Mouse (Mus musculus) CD8-positive naive resting alpha-beta T cell, adult 2 months (primary cell): ENCODE data around the gene Sf3b4.
"Not testable (repeated sequence)": the region's sequence is repeated elsewhere in the genome, so short reads cannot be mapped to it uniquely, and the experiment has no call there.

ENCODE experiments used
- DNase-seq, 2 experiments: peaks; one replicate each; pipeline ENCODE4 v3.0.0; 2022; ENCODE audit warnings: low read depth in 2 of 2, low spot score in 2 of 2

Sf3b4 gene

DNA sequence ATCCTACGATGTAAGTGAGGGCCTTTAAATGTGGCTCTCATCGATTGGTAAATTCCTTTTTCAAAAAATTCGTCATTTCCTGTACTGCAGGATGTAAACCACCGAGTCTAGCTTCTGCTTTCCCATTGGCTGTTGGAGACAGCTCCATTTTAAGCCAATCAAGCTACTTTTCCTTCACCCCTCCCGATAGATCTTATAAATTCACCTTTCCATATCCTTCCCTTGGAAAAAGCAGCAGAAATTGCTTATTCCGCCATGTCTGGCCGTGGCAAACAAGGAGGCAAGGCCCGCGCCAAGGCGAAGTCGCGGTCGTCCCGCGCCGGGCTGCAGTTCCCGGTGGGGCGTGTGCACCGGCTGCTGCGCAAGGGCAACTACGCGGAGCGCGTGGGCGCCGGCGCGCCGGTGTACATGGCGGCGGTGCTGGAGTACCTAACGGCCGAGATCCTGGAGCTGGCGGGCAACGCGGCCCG lies 47.6 kb downstream of the Sf3b4 start, which contains the start of the genes Bola1 and Hist2h2ab:
Bola1 (minus strand) TSS at position 49 of the 470 bp plus-strand sequence.
Hist2h2ab (plus strand) TSS at position 205 of the 470 bp plus-strand sequence.
- peak; percentile 62 to 67 for DNase-seq

DNA sequence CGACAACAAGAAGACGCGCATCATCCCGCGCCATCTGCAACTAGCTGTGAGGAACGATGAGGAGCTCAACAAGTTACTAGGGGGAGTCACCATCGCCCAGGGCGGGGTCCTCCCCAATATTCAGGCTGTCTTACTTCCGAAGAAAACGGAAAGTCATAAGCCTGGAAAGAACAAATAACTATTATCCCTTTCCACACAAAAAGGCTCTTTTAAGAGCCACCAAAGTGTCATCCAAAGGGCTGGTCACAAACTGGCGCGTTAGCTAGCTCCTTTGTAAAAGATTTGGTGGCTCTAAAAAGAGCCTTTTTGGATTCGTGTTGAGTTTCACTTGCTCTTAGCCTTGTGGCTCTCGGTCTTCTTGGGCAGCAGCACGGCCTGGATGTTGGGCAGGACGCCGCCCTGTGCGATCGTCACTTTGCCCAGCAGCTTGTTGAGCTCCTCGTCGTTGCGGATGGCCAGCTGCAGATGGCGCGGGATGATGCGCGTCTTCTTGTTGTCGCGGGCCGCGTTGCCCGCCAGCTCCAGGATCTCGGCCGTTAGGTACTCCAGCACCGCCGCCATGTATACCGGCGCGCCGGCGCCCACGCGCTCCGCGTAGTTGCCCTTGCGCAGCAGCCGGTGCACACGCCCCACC lies 48.1 kb downstream of the Sf3b4 start:
- not testable (repeated sequence) for DNase-seq

DNA sequence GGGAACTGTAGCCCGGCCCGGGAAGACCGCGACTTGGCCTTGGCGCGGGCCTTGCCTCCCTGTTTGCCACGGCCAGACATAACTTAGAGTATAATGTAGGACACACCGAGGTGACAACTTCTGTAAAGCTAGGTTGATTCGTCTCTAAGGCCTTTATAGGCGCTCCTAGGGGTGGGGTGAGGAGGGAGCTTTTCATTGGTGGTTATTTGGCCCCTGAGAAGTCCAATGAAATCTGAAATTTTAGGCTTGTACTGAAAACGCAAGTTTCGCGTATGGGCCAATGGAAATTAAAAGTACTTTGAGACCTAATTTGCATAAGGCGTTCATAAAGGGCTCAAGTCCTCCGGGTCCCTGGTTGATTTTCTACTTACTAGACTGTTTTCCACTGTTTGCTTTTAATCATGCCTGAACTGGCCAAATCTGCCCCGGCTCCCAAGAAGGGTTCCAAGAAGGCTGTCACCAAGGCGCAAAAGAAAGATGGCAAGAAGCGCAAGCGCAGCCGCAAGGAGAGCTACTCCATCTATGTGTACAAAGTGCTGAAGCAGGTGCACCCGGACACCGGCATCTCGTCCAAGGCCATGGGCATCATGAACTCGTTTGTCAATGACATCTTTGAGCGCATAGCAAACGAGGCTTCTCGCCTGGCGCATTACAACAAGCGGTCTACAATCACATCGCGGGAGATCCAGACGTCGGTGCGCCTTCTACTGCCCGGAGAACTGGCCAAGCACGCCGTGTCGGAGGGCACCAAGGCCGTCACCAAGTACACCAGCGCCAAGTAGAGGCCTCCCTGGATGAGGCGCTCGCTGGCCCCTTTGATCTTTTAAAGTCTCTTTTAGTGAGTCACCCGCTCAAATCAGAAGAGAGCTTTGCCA lies 48.9 kb downstream of the Sf3b4 start, which contains the start of the genes Hist2h2ac and Hist2h2be:
Hist2h2ac (minus strand) TSS at position 116 of the 875 bp plus-strand sequence.
Hist2h2be (plus strand) TSS at position 355 of the 875 bp plus-strand sequence.
- DNase-seq = peak; percentile 71 to 78

DNA sequence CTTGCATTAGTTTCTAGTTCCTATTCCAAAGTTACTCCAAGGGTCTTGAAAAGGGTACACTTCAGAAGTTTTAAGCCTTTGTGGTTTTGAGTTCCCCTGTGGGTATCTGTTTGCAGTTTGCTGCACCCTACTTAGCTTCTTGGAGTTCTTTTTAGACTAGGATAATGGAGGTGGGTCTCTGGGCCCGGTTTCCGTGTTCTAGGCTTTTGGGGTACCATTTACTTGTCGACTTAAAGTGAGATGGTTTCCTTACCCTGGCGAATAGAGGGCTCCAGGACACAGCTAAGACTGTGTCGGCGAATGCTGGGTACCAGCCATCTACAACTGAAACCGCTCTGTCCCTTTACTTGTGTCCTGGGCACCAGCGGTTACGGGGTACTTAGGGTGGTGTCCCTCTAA lies 49.5 kb downstream of the Sf3b4 start:
- DNase-seq = peak in 1 of 2 experiments; percentile 22

DNA sequence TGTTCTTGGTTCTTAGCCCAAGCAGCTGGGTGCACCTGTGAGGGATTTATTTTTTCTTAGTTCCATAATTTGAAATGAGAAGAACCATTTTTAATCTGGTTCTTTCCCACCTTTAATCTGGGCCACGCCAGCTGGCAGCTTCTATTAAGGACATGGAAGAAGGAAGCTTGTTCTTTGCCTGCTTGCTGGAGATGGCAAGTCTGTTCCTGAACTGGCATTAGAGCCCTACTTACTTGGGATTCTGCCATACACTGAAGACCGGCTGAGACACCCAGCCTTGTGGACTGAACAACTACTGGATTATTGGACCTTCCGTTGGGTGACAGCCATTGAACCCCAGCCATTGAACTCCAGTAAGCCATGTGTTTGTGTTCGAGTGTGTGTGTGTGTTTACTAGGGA lies 50.6 kb downstream of the Sf3b4 start:
- no peak for DNase-seq

DNA sequence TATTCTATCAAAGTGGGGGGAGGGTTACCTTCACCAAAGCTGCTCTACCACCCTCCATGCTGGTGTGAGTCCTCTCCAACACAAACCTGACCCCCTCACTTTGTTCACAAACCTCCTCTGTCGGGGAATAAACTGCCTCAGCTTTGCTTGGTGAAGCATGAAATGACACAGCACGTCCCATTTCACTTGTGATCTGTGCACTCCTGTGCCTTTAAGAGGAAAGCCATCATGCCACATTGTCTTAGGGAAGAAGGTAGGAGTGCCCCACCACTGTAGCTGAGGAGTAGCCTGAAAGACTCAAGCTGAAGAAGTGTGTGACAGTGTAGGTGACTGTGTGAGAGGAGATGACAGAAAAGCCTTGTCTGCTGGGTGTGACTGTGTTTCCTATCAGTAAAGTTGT lies 53.3 kb downstream of the Sf3b4 start:
- no peak for DNase-seq
